Mouse (Mus musculus) lung, embryonic 14.5 days (tissue): ENCODE data around the gene Daam2. TPM values are rescaled to one million over a fixed set of nuclear protein-coding genes. Genes with fewer than 3 reads are reported as not detected.

Source experiments
- ATAC-seq: fragments of 200-750 bp; cut with Nextera tagmentation; 2 replicates; pipeline ENCODE4 v1.8.0; 2017; ENCODE audit warnings: mild to moderate bottlenecking, moderate TSS enrichment, moderate library complexity; ENCODE audit not compliant: insufficient read depth
- DNase-seq: peaks from one replicate; pipeline ENCODE4 v3.0.0-alpha.2; 2015
- H3K27ac ChIP-seq: fragments of 300-500 bp; sonication (generic); 2 replicates; pipeline ENCODE4 v1.5.1; 2014; ENCODE audit warnings: low read depth, mild to moderate bottlenecking, moderate library complexity
- H3K27me3 ChIP-seq: fragments of 300-500 bp; sonication (generic); 2 replicates; pipeline ENCODE4 v1.6.1; 2014; ENCODE audit warnings: low read length, control low read depth; ENCODE audit not compliant: insufficient read depth
- H3K36me3 ChIP-seq: fragments of 300-500 bp; sonication (generic); 2 replicates; pipeline ENCODE4 v1.6.1; 2014; ENCODE audit warnings: control low read depth; ENCODE audit not compliant: insufficient read depth
- H3K4me1 ChIP-seq: fragments of 300-500 bp; sonication (generic); 2 replicates; pipeline ENCODE4 v1.6.1; 2014; ENCODE audit warnings: antibody characterized with exemption, control low read depth; ENCODE audit not compliant: insufficient read depth
- H3K4me2 ChIP-seq: fragments of 300-500 bp; sonication (generic); 2 replicates; pipeline ENCODE4 v1.6.1; 2014; ENCODE audit warnings: mild to moderate bottlenecking
- H3K4me3 ChIP-seq: fragments of 300-500 bp; sonication (generic); 2 replicates; pipeline ENCODE4 v1.5.1; 2014; ENCODE audit warnings: low read depth, low read length
- H3K9ac ChIP-seq: fragments of 300-500 bp; sonication (generic); 2 replicates; pipeline ENCODE4 v1.6.1; 2014
- H3K9me3 ChIP-seq: fragments of 300-500 bp; sonication (generic); 2 replicates; pipeline ENCODE4 v1.6.1; 2016; ENCODE audit warnings: low read depth, low read length, control low read depth
- CTCF ChIP-seq: IDR thresholded peaks from 2 replicates; pipeline ENCODE4 v1.5.1; 2016; ENCODE audit warnings: antibody characterized with exemption, low read depth
- WGBS: fragments of 180-500 bp; shearing (Covaris S2); extraction: QIAGEN DNeasy Blood & Tissue Kit; methylation state at CpG from one replicate; pipeline ENCODE4 v1.1.7; 2014; 5-methylcytosine and 5-hydroxymethylcytosine counted together
- polyA plus RNA-seq: library from polyadenylated mRNA; unstranded; fragments of >200 nt; fragmentation: Nextera tagmentation; extraction: Ambion mirVana; gene quantifications from 2 replicates; pipeline ENCODE4 v1.2.1, GENCODE M21; 2014

Daam2 gene
- polyA plus RNA-seq, 1 experiment from 2014 or later: 18.1 TPM

GRCm38 (mm10) chr17:49498169-49498568, 66.0 kb downstream of the Daam2 start:
- ATAC-seq (no peak), DNase-seq (no peak)
- 63% methylated on average over 3 of the region's 3 CpGs for WGBS
- Histone ChIP-seq H3K4me3 (no peak overlapping the region), H3K4me1 (no peaks in the 10 kb centered on the region), H3K9me3 (no peaks in the 10 kb centered on the region), H3K36me3 (peaks cover 34% of the 10 kb centered on the region), H3K9ac (no peak overlapping the region), H3K27me3 (no peaks in the 10 kb centered on the region), H3K4me2 (no peak overlapping the region), H3K27ac (no peak overlapping the region)
- no peak for TF ChIP-seq CTCF

DNA sequence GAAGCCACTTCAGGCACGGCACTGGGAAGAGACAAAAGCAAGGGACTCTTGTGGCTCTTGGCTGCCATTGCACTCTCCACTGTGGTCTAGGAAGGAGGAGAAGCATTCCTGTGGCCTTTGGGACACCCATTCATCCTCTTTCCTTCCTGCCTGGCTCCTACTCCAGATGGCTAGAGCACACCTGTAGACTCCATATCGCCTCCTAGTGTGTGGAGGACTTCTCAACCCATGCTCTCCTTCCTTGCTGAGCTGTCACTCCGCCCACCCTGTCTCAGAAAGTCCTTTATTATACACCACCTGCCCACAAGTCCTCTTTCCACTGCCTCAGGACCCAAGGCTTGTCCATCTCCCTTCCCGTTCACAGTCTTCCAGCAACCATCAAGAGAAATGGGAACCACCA, 70.9 kb downstream of the Daam2 start:
- ATAC-seq (no peak), DNase-seq (no peak)
- 88% methylated on average over 4 of the region's 4 CpGs for WGBS
- Histone ChIP-seq H3K27me3 (no peaks in the 10 kb centered on the region), H3K4me2 (no peak overlapping the region), H3K9ac (no peak overlapping the region), H3K9me3 (no peaks in the 10 kb centered on the region), H3K27ac (no peak overlapping the region), H3K36me3 (peaks cover 65% of the 10 kb centered on the region), H3K4me1 (no peaks in the 10 kb centered on the region), H3K4me3 (no peak overlapping the region)
- peak; percentile 18; the same call in 1 of the 2 replicates for TF ChIP-seq CTCF

GRCm38 (mm10) chr17:49489098-49489497, 75.0 kb downstream of the Daam2 start:
- WGBS: 56% methylated on average over 5 of the region's 5 CpGs
- no peak for ATAC-seq
- Histone ChIP-seq H3K4me1 (no peaks in the 10 kb centered on the region), H3K4me2 (no peak overlapping the region), H3K27me3 (no peaks in the 10 kb centered on the region), H3K9ac (no peak overlapping the region), H3K27ac (no peak overlapping the region), H3K4me3 (no peak overlapping the region), H3K36me3 (peaks cover 76% of the 10 kb centered on the region), H3K9me3 (no peaks in the 10 kb centered on the region)
- no peak for DNase-seq
- no peak for TF ChIP-seq CTCF

DNA sequence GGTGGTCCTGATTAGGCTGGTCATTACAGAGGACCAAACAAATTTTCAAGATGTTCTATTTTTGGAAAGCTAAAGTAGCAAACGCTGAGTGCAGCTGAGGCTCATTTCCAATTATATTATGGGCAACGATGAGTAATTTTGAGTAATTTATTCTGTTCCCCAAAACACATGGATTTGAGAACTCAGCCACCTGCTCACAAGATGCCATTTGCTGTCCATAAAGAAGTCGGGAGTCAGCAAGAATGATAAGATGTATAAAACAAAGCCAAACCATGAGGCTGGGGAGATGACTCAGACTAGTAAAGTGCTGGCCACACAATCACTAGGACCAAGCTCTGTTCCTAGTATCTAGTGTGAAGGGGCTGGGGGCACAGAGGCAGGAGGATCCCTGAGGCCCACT, 79.7 kb downstream of the Daam2 start:
- DNase-seq (no peak), ATAC-seq (no peak)
- Histone ChIP-seq H3K4me3 (no peak overlapping the region), H3K4me2 (no peak overlapping the region), H3K36me3 (peaks cover 81% of the 10 kb centered on the region), H3K9me3 (no peaks in the 10 kb centered on the region), H3K9ac (no peak overlapping the region), H3K27me3 (no peaks in the 10 kb centered on the region), H3K27ac (no peak overlapping the region), H3K4me1 (no peaks in the 10 kb centered on the region)
- no peak for TF ChIP-seq CTCF
- 75% methylated on average over 3 of the region's 3 CpGs for WGBS

- H3K27ac ChIP-seq: no peak overlapping the region
- H3K4me3 ChIP-seq: no peak overlapping the region
- no peaks in the 10 kb centered on the region for H3K27me3 ChIP-seq
- no peak overlapping the region for H3K9ac ChIP-seq
- peaks cover 67% of the 10 kb centered on the region for H3K36me3 ChIP-seq
- no peak for TF ChIP-seq CTCF
- ATAC-seq: no peak
- no peak overlapping the region for H3K4me2 ChIP-seq
- H3K9me3 ChIP-seq: no peaks in the 10 kb centered on the region
- H3K4me1 ChIP-seq: no peaks in the 10 kb centered on the region
- no peak for DNase-seq
- 73% methylated on average over 3 of the region's 3 CpGs for WGBS
Observed at GRCm38 (mm10) chr17:49481876-49482275, 82.3 kb downstream of the Daam2 start.

DNA sequence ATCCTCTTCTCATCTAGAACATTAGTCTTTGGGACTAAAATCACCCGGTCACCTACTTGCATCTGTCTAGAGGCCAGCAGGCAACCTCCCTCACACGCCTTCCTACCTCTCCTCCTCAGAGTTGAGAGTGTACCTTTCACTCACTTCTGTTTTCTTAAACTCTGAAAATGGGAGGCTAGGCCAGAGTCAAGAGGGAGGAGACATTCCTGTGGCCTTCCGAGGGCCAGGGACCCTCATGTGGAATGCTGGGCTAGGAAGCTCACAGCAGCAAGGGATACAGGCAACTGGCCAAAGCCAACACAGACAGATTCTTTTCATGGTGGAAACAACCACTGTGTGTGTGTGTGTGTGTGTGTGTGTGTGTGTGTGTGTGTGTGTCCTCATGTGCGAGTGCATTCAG, 86.8 kb downstream of the Daam2 start:
- H3K36me3 ChIP-seq: peaks cover 61% of the 10 kb centered on the region
- H3K27me3 ChIP-seq: no peaks in the 10 kb centered on the region
- H3K4me3 ChIP-seq: no peak overlapping the region
- WGBS: 51% methylated on average over 4 of the region's 4 CpGs
- ATAC-seq: peak; percentile 81
- no peaks in the 10 kb centered on the region for H3K4me1 ChIP-seq
- peak overlapping the region; percentile 70; the same call in 1 of the 2 replicates for H3K27ac ChIP-seq
- no peak overlapping the region for H3K9ac ChIP-seq
- DNase-seq: peak; percentile 67
- H3K4me2 ChIP-seq: no peak overlapping the region
- TF ChIP-seq CTCF: no peak
- H3K9me3 ChIP-seq: no peaks in the 10 kb centered on the region

DNA sequence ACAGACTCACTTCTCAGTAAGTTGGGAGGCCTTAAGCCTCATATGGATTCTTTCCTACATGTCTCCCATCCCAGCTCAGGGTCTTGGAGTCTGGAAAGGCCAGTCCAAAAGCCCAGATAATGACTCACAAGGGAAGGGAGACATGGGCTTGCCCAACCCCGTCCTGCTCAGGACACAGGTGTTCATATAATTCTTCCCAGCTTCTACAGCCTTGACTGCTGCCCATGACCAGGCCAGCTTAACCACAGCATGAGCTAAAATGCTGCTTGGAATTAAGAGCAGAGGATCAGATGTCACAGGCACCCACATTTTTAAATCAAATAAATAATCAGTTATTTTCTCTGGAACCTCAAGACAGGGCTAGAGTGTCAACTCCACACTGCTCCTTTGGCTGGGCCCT, 89.0 kb downstream of the Daam2 start:
- DNase-seq (no peak), ATAC-seq (no peak)
- no peaks in the 10 kb centered on the region for H3K4me1 ChIP-seq
- H3K4me3 ChIP-seq: no peak overlapping the region
- no peak overlapping the region for H3K27ac ChIP-seq
- peaks cover 48% of the 10 kb centered on the region for H3K36me3 ChIP-seq
- no peak for TF ChIP-seq CTCF
- WGBS: 88% methylated on average over 1 of the region's 1 CpGs
- no peak overlapping the region for H3K9ac ChIP-seq
- H3K27me3 ChIP-seq: no peaks in the 10 kb centered on the region
- H3K9me3 ChIP-seq: no peaks in the 10 kb centered on the region
- H3K4me2 ChIP-seq: no peak overlapping the region

DNA sequence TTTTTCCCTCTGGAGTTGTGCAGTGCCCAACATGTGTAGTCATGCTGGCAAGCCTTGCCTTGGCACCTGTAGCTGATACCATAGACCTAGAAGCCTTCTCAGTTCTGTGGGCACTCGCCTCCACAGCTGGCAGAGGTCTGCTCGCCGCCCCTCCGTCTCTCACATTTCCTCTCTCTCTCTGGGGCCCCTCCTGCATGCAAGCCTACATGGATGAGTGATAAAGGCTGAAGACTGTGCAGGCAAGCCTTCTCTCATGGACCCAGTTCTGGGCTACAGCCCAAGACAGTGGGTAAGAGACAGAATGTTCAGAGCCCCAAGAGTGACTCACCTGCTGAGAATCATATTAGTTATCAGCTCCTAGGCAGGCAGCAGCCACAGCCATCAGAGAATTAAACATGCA, 90.1 kb downstream of the Daam2 start:
- peaks cover 41% of the 10 kb centered on the region for H3K36me3 ChIP-seq
- no peak overlapping the region for H3K27ac ChIP-seq
- no peak overlapping the region for H3K9ac ChIP-seq
- TF ChIP-seq CTCF: no peak
- no peaks in the 10 kb centered on the region for H3K9me3 ChIP-seq
- ATAC-seq (no peak), DNase-seq (no peak)
- 91% methylated on average over 4 of the region's 4 CpGs for WGBS
- H3K27me3 ChIP-seq: no peaks in the 10 kb centered on the region
- H3K4me2 ChIP-seq: no peak overlapping the region
- no peak overlapping the region for H3K4me3 ChIP-seq
- H3K4me1 ChIP-seq: no peaks in the 10 kb centered on the region
